Mouse (Mus musculus): Measurements from ENCODE around the gene Cldn9. TPM values are rescaled to one million over a fixed set of nuclear protein-coding genes. Genes with fewer than 3 reads are reported as not detected.

The Cldn9 gene
- total RNA-seq (2021): not detected
- long read RNA-seq, experiment 1: 0 reads
- long read RNA-seq, experiment 2: 0 reads

DNA sequence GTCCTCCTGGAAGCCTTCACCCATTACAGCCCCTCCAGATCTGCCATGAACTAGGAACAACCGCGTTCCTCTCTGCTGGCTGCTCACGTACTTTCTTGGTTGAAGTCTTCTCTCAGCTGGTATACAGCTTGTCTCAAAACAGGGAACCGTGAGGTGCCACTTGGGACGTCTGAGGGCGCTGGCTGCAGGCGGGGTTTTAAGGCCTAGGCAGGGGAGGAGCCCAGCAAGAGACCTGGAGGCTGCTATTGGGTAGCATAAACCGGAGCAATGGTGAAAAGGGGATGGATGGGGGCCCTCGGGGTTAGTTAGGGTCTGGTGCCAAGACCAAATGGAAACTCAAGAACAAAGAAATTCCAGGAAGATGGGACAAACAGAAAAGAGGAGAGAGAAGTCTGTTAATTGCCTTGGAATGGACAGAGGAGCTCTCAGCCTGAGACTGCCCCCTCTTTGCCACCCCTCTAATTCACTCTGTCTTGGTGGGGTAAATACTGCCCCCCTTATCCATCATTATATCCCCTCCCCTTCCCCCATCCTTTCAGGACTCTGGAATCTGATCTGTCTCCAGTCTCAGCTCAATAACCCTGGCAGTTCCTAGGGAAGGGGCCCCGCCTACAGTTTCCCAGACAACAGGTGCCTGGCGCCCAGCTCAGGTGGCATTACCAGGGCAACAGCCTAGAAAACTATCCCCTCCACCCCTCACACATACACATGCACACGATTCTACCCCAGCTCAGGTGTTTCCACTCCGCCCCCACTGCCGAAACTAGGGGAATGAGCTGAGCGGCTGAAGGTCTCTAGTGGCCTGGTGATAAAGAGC, at the start of gene Cldn9:
TSS of gene Cldn9 (minus strand) at position 171 of the 817 bp plus-strand sequence.
- DNase-seq (ENCODE audit: low spot score in 2 of 2): no peak

GRCm38 (mm10) chr17:23730441-23730840, 46.6 kb upstream of the Cldn9 start:
- no peak for DNase-seq (ENCODE audit: low spot score in 2 of 2)

DNA sequence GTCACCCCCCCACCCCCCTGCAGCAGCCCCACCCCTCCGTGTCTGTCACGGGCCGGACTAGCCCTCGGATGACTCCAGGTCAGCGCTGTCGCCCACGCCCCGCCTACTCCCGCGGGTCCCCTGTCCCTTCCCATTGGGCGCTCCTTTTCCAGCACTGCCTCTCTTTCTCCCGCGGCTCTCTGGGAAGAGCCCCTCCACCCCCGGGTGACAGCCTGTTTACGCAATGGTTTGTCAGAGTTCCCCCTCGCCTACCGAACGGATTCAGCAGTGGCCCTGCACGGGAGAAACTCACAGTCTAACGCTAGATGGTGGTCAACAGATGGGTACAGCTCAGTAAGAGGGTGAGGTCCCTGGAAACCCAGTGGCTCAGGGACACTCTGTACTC, 42.9 kb upstream of the Cldn9 start:
- peak; percentile 42 to 68 for DNase-seq (ENCODE audit: low spot score in 2 of 2)

DNA sequence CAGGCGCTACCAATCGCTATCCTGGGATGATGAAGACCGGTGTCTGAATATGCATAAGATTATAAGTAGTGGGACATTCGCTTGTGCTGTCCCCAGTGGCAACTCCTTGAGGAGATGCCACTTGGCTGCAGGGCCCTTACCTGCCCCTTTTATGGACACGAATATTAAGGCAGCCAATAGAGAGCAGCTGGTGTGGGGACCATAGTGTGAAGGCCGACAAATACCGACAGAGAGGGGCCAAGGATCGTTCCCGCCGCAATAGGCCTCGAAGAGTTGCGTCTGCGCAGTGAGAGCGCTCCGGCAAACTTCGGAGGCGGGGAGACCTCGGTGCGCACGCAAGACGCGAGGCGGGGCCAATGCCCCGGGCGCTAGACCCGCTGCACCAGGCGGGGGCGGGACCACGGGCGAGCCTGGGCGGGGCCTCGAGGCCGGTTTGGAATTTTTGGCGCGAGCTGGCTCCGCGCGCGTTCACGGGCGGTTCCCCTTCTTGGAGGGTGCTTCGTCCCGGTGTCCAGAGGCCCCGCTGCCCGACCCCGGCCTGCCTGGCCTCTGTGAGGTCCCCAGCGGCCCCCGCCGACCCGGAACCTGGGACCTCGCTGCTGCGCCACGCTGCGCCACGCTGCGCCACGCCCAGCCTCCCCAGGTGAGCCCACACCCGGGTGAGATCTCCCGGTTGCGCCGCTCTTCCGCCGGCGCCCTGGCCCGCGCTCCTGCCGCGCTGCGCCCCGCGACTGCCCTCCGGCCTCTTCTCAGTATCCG, 42.4 kb upstream of the Cldn9 start, which contains the start of gene Pkmyt1:
TSS of gene Pkmyt1 (plus strand) at position 338 of the 759 bp plus-strand sequence.
- DNase-seq (ENCODE audit: low spot score in 2 of 2): peak; percentile 95 to 96

DNA sequence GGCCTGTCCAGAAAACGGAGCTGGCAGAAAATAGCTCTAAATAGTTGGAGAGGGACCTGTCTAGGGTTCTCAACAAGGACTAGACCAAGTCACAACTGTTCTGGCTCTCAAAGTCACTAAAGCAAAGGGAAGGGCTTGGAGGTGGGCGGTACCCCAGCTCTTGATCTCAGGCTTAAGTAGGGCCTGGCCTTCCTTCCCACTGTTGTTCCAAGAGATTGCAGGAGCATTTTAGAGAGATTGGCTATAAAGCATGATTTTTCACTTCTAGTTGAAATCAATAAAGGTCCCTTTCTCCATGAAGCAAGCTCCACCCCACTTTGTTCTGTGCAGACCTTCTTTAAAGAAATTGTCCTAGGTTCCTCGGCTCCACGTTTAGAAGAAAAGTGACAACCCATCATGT, 41.7 kb upstream of the Cldn9 start:
- DNase-seq (ENCODE audit: low spot score in 2 of 2): no peak

GRCm38 (mm10) chr17:23722376-23723125, 38.7 kb upstream of the Cldn9 start, which contains the start of gene 1520401A03Rik:
1520401A03Rik (minus strand) TSS chr17:23722783.
- no peak for DNase-seq (ENCODE audit: low spot score in 2 of 2)

DNA sequence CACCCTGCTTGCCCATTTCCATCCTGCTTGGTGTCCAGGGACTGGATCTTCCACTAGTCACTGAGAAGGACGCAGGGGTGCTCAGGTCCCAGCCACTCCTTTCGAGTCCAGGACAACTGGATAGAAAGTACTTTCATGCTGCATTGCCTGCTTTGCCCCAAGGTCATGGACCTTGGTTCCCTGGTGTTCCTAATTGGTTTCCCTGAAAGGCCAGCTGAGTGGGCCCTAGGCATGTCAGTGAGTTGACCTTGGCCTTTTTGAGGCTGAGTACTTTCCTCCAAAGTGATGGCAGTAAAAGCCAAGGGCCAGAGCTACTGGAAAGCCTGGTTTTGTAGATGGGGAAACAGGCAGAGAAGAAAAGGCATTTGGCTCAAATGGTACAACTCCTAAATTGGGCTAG, 38.1 kb upstream of the Cldn9 start:
- peak in 1 of 2 experiments; percentile 41 for DNase-seq (ENCODE audit: low spot score in 2 of 2)

- DNase-seq (ENCODE audit: low spot score in 2 of 2): no peak
These were observed 35.6 kb upstream of the Cldn9 start for GRCm38 (mm10) chr17:23719455-23719854.

DNA sequence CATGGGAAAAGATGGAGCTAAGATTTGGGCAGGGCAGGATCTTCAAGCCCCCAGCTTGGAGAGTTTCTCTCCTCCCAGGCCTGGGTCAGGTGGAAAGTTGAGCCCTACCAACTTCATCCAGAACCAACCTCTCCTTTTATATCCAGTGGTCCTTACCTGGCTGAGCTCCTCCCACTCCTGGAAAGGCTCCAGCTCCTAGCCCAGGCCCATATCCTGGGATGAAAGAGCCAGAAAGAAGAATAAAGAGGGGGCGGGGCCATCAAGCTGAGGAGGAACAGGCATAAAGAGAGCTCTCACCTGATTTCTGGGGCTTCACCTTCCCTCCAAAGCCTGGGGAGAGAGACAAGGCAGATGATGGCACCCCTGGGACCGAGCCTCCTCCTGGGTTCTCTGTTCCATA, 33.2 kb upstream of the Cldn9 start:
- no peak for DNase-seq (ENCODE audit: low spot score in 2 of 2)

- peak; percentile 76 to 82 for DNase-seq (ENCODE audit: low spot score in 2 of 2)
These were observed 22.4 kb upstream of the Cldn9 start for GRCm38 (mm10) chr17:23706212-23706611.

DNA sequence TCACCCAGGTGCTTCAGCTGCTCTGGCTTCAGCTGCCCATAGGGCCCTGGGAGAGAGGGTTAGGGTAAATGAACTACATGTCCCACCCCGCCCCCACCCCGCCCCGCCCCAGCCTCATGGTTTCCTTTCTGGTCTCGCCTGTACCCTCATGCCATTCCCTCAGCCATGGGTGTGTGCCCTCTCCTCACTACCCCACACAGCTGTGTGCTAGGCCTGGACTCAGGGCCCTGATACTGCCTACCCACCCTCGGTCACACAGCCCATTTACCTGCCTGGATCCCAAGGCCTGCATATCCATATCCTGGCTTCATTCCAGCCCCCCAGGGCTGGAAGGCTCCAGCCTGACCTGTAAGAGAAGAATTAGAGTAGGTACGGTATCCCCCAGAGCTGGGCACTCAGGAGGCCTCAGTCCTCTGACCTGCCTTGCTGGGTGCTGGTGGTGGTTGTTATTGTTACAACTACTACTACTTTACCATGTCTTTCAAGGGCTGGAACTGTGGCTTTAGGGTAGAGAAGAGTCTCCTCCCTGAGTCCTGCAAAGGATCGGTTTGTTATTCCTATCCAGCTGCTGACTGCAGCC, 21.8 kb upstream of the Cldn9 start:
- DNase-seq (ENCODE audit: low spot score in 2 of 2): no peak

DNA sequence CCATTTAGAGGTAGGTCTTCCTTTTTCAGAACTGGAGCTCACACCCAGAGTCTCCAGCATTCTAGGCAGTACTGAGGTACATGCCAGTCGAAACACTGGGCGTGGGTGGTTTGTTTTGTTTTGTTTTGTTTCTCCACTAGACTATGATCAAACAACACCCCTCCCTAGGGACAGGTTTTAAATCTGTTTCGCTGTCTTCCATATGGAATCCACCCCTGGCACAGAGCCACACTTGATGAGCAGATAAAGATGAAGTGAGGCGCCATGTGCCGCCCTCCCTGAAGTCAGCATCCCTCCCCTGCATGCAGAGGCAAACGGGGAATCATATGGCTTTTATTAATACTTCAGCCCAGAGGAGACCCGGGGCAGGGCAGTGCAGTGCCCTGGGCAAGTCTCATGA, 20.9 kb upstream of the Cldn9 start:
- no peak for DNase-seq (ENCODE audit: low spot score in 2 of 2)

GRCm38 (mm10) chr17:23703301-23703700, 19.5 kb upstream of the Cldn9 start:
- no peak for DNase-seq (ENCODE audit: low spot score in 2 of 2)

GRCm38 (mm10) chr17:23700079-23700478, 16.3 kb upstream of the Cldn9 start:
- DNase-seq (ENCODE audit: low spot score in 2 of 2): peak; percentile 83

DNA sequence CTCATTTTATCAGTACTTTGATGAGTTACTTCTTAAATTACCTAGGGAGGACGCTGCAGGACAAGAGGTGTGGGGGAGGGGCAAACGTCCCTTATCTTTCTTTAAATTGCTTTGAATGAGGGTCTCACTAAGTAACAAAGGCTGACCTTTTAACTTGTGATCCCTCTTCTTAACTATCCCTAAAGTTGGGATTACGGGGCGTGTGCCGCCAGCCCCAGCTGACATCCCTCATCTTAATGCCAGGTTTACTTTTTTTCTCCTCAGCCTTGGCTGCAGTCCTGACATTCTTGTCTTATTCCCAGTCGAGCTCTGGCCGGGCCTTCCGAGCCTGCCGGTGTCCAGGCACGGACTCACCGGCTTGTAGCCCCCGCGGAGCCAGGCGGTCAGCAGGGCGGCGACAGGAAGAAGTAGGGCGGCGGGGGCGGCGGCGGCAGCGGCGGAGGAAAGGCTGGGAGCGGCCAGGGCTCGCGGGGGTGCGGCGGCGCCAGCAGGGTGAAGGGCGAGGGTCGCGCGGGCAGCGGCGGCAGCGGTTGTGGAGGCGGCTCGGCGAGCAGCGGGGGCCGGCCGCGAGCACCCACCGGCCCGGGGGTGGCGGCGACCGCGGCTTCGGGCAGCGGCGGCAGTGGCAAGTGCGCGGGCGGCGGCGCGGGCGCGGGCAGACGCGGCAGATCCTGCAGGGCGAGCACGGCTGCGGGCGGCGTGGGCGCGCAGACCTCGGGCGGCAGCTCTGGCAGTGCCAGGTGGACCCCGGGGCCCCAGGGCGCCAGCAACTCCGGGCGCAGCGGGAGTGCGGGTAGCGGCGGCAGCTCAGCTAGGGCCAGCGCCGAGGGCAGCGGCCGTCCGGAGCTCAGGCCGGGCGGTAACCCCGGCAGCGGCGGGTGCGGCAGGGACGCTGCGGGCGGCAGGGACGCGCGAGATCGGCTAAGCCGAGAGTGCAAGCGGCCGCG, 15.6 kb upstream of the Cldn9 start:
- peak; percentile 45 to 62 for DNase-seq (ENCODE audit: low spot score in 2 of 2)

- DNase-seq (ENCODE audit: low spot score in 2 of 2): no peak
These were observed 12.0 kb upstream of the Cldn9 start for GRCm38 (mm10) chr17:23695801-23696200.

- DNase-seq (ENCODE audit: low spot score in 2 of 2): no peak
These were observed 10.7 kb upstream of the Cldn9 start for GRCm38 (mm10) chr17:23694491-23694890.

DNA sequence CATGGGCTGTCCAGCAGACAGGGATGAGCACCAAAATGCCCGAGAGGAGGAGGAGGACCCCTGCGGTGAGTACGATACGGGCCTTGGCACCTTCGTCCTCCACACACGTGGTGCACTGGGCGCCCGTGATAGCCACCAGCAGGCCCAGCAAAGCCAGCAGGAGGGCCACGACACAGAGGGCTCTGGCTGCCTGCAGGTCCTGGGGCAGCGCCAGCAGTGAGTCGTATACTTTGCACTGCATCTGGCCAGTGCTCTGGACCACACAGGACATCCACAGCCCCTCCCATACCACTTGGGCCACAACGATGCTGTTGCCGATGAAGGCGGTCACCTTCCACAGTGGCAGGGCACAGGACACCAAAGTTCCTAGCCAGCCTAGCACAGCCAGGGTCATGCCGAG, 600 bp downstream of the Cldn9 start:
- DNase-seq (ENCODE audit: low spot score in 2 of 2): no peak

- DNase-seq (ENCODE audit: low spot score in 2 of 2): no peak
These were observed 1.3 kb downstream of the Cldn9 start for GRCm38 (mm10) chr17:23682530-23682929.

DNA sequence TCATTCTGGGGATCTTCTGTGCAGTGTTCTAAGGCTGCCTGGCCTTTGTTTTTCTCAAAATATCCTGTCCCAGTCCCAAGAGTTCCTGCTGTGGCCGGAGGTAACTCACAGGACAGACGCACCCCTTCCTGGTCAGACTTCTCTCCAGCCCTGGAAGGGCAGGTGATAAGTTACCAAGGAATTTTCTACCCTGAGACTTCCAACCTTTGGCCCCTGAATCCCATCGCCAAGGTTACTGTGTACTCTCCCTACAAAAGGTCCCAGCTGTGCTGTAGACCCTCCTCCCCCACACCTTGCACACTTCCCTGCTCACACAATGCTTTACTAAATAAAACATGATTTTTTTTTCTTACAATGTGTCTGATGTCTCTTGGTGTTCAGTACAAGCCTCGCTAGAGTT, 1.7 kb downstream of the Cldn9 start:
- DNase-seq (ENCODE audit: low spot score in 2 of 2): no peak

Measured in adrenal gland, adult 18-20 months (tissue).